Mouse (Mus musculus) retina, embryonic 14.5 days (tissue): Measurements from ENCODE around the gene Gprin3.
"Not testable (repeated sequence)": the region's sequence is repeated elsewhere in the genome, so short reads cannot be mapped to it uniquely, and the experiment has no call there.

Source experiments
- DNase-seq: peaks from one replicate; pipeline ENCODE4 v3.0.0-alpha.2; 2015; ENCODE audit warnings: low spot score

Gene Gprin3

GRCm38 (mm10) chr6:59348673-59349072 lies 77.4 kb downstream of the Gprin3 start:
- DNase-seq = no peak

DNA sequence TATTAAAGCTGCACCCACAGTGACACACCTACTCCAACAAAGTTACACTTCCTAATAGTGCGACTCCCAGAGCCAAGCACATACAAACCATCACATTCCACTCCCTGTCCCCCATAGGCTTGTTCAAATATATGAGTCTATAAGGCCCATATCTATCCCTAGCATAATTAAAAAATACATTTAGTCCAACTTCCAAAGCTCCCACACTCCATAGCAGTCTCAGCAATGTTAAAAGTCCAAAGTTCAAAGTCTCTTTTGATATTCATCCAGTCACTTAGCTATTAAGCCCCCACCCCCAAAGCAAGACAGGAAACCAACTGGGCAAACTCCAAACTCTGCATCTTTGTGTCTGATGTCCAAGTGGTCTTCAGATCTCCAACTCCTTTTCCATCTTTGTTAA lies 84.9 kb downstream of the Gprin3 start:
- DNase-seq = no peak

DNA sequence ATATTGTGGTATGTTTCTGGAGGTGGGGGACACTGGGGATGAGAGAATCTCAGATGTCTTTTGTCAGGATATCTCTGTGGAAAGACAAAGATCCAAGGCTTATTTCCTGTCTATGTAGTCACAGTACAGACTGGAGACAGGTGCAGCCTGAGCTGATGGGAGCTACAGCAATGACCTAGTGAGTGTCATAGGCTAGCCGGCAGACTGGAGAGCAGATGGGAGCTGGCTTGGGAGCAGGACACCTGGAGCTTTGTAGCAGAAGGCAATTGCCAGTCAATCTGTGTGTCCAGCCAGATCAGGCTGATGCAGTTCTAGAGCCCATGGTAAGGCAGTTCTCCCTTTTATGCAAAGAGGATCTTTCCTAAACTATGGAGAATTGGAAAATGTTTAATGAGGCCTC lies 97.8 kb downstream of the Gprin3 start:
- DNase-seq = peak; percentile 2

- DNase-seq = no peak
Measured at GRCm38 (mm10) chr6:59315868-59316267, 110.2 kb downstream of the Gprin3 start.

- no peak for DNase-seq
Measured at GRCm38 (mm10) chr6:59315090-59315489, 111.0 kb downstream of the Gprin3 start.

- no peak for DNase-seq
Measured at GRCm38 (mm10) chr6:59313162-59313561, 112.9 kb downstream of the Gprin3 start.

GRCm38 (mm10) chr6:59311241-59311640 lies 114.9 kb downstream of the Gprin3 start:
- DNase-seq = no peak

- not testable (repeated sequence) for DNase-seq
Measured at GRCm38 (mm10) chr6:59304235-59304942, 121.7 kb downstream of the Gprin3 start.

- DNase-seq = no peak
Measured at GRCm38 (mm10) chr6:59303031-59303430, 123.1 kb downstream of the Gprin3 start.
